ENCODE assay signal across 12 mouse cellular contexts in the genomic region with DNA sequence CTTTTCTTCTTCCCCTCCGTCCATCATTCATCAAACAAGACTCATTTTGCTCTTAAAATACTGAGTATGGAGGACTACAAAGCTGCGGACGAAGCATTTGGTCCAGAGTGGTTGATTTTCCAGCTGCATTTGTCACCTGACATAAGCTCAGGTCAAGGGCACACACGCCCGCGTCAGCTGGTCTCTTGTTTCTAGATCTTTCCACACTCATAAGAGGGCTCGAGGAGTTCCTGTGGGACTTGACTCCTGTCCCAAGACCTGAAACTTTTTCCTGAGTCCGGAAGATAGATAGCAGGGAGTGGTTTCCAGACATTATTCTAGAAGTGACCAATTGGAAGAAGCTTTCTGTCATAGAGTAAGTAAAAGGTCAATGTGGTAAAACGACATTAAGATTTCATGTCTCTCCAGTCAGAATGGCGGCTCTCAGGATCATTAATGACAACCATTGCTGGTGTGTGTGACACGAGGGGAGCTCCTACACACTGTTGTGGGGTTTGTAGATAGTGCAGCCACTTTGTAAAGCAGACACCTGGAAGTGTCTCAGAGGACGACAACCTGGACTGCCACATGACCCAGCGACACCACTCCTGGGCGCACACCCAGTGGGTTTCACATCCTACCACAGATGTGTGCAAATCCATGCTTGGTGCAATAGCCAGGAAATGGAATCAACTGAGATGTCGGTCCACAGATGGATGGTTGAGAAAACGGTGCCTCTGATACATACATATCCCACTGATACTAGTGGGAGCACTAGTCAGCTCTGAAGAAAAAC. TPM values are rescaled to one million over a fixed set of nuclear protein-coding genes. Genes with fewer than 3 reads are reported as not detected.
DNase-seq lines count a peak whose midpoint lies in the region; ATAC-seq and TF ChIP-seq lines count a peak whose summit lies in the region.
"Had no signal": no experiment of that assay in that cellular context is flagged by ENCODE, and none has a peak within 500 bp of the region (broad histone marks: within the 10 kb centered on the region; RNA-seq: fewer than 3 reads in every experiment).

No protein-coding gene starts in this region.

- no peaks in the 10 kb centered on the region for H3K36me3 ChIP-seq in lung, postnatal 0 days (ENCODE audit: insufficient read depth, low read length)
- no peaks in the 10 kb centered on the region for H3K36me3 ChIP-seq in limb, embryonic 10.5 days
- H3K36me3 ChIP-seq: embryonic facial prominence, embryonic 15.5 days; G1E had no signal

- no peak overlapping the region for H3K9ac ChIP-seq in lung, postnatal 0 days (replicated peaks; ENCODE audit: low read depth)
- H3K9ac ChIP-seq: embryonic facial prominence, embryonic 15.5 days had no signal

- H3K4me3 ChIP-seq in lung, postnatal 0 days (ENCODE audit: low read depth, low read length) = no peak overlapping the region
- no peak overlapping the region for H3K4me3 ChIP-seq in limb, embryonic 10.5 days
- H3K4me3 ChIP-seq: myocyte had no signal

- H3K9me3 ChIP-seq in lung, postnatal 0 days (ENCODE audit: low read length) = no peaks in the 10 kb centered on the region
- H3K9me3 ChIP-seq in limb, embryonic 10.5 days (replicated peaks) = no peaks in the 10 kb centered on the region
- H3K9me3 ChIP-seq: embryonic facial prominence, embryonic 15.5 days; G1E had no signal

- ATAC-seq in lung, postnatal 0 days = no peak
- ATAC-seq: liver, postnatal 0 days had no signal

- no peaks in the 10 kb centered on the region for H3K4me1 ChIP-seq in lung, postnatal 0 days (ENCODE audit: insufficient read depth, low read depth, low read length)
- peaks cover 12% of the 10 kb centered on the region for H3K4me1 ChIP-seq in limb, embryonic 10.5 days

- H3K27me3 ChIP-seq in lung, postnatal 0 days (replicated peaks; ENCODE audit: insufficient read depth, low read length) = no peaks in the 10 kb centered on the region
- no peaks in the 10 kb centered on the region for H3K27me3 ChIP-seq in limb, embryonic 10.5 days (ENCODE audit: low read depth, poor library complexity, severe bottlenecking)
- H3K27me3 ChIP-seq: embryonic facial prominence, embryonic 15.5 days had no signal

- H3K4me2 ChIP-seq in lung, postnatal 0 days (replicated peaks; ENCODE audit: low read depth, low read length) = no peak overlapping the region

- WGBS in lung, postnatal 0 days = 55% methylated on average over 16 of the region's 16 CpGs
- 75% methylated on average over 16 of the region's 16 CpGs for WGBS in limb, embryonic 10.5 days

- TF ChIP-seq CTCF in lung, postnatal 0 days (IDR thresholded peaks at IDR 0.05) = no peak

- intact Hi-C loops in left cerebral cortex, postnatal 14 days (cut with DNase I) = loop anchor here (1.0 kb wide), 2 partner anchors 86 to 177 kb away; no protein-coding TSS in a partner anchor

- TF ChIP-seq EP300 in lung, postnatal 0 days (IDR thresholded peaks at IDR 0.05) = no peak

- no peak overlapping the region for H3K27ac ChIP-seq in lung, postnatal 0 days (ENCODE audit: low read length)
- H3K27ac ChIP-seq in limb, embryonic 10.5 days = no peak overlapping the region
- H3K27ac ChIP-seq: embryonic facial prominence, embryonic 15.5 days had no signal

- DNase-seq in cerebellum, adult 9-11 months = peak; percentile 33
- DNase-seq in cerebellum, postnatal 14 days = no peak
- DNase-seq in lung, postnatal 0 days (ENCODE audit: low spot score) = peak; percentile 48
- no peak for DNase-seq in lung, postnatal 10 days
- peak; percentile 45 for DNase-seq in heart, postnatal 4 days
- peak; percentile 47 for DNase-seq in skeletal muscle tissue, adult 2 months (ENCODE audit: low read depth, low spot score)
- DNase-seq in limb, embryonic 10.5 days (ENCODE audit: low spot score) = no peak
- no peak for DNase-seq in left cerebral cortex, postnatal 14 days (ENCODE audit: low spot score in 2 of 2)

RNA-seq across cellular contexts. Expression of gene Shf, which starts 12.6 kb away (rescaled TPM):
- 1.8 and 2.5 TPM in 2 replicates for polyA plus RNA-seq in lung, postnatal 0 days (2015; fragmentation: Nextera tagmentation; extraction: Ambion mirVana)
- total RNA-seq in heart, postnatal 4 days (2021) = 10 to 100 TPM; 10.1 to 11.3 TPM
- polyA plus RNA-seq in limb, embryonic 10.5 days (2016; fragmentation: Nextera tagmentation; extraction: Ambion mirVana) = 5.4 TPM in 2 replicates
- 10 to 100 TPM; 75.3 to 77.1 TPM for total RNA-seq in left cerebral cortex, postnatal 14 days (2021)

RNA-seq across cellular contexts. Expression of gene Slc28a2, which starts 44.8 kb away (rescaled TPM):
- polyA plus RNA-seq in lung, postnatal 0 days (2015; fragmentation: Nextera tagmentation; extraction: Ambion mirVana) = 0.10 and 0.17 TPM in 2 replicates
- 10 to 100 TPM; 18.9 to 19.1 TPM for total RNA-seq in heart, postnatal 4 days (2021)
- 0.09 TPM in 1 of 2 replicates, not detected in the other for polyA plus RNA-seq in limb, embryonic 10.5 days (2016; fragmentation: Nextera tagmentation; extraction: Ambion mirVana)
- not detected for total RNA-seq in left cerebral cortex, postnatal 14 days (2021)
- polyA plus RNA-seq: myocyte had no signal

Comparison
In these comparisons a context has a peak if more than half of its experiments do, and no peak if none do; other contexts are left out.
1. DNase-seq: peak in cerebellum, adult 9-11 months (single experiment), lung, postnatal 0 days (single experiment), heart, postnatal 4 days (single experiment) and skeletal muscle tissue, adult 2 months (single experiment); none in cerebellum, postnatal 14 days (0 of 2), lung, postnatal 10 days (single experiment), limb, embryonic 10.5 days (single experiment) and left cerebral cortex, postnatal 14 days (0 of 2).
2. RNA of gene Shf, which starts 12.6 kb away (total RNA-seq): 75.3 to 77.1 TPM in left cerebral cortex, postnatal 14 days; 10.1 to 11.3 TPM in heart, postnatal 4 days; every median in the first group is over 4 times any median in the second.
3. RNA of gene Slc28a2, which starts 44.8 kb away (total RNA-seq): 18.9 to 19.1 TPM in heart, postnatal 4 days; not detected in left cerebral cortex, postnatal 14 days; every median in the first group is over 10 times any median in the second.